Mouse (Mus musculus): Measurements from ENCODE around the gene Lrrc46. TPM values are rescaled to one million over a fixed set of nuclear protein-coding genes. Genes with fewer than 3 reads are reported as not detected.

Gene Lrrc46
- polyA plus RNA-seq, 1 experiment from 2014 or later: 2.7 TPM

- WGBS: under 1% methylated on average over 26 of the region's 27 CpGs
- peaks cover 25% of the 10 kb centered on the region for H3K4me1 ChIP-seq (ENCODE audit: control insufficient read depth, insufficient read depth, low read length)
- ATAC-seq (ENCODE audit: low FRiP score): no peak
These were observed 20.0 kb downstream of the Lrrc46 start for GRCm38 (mm10) chr11:97021121-97021765.

GRCm38 (mm10) chr11:97019345-97019708 lies 21.9 kb downstream of the Lrrc46 start:
- Histone ChIP-seq H3K27me3 (ENCODE audit: control insufficient read depth, insufficient read depth, low read length) (peaks cover 84% of the 10 kb centered on the region), H3K9ac (ENCODE audit: low read length) (no peak overlapping the region), H3K9me3 (ENCODE audit: control insufficient read depth, low read length) (no peaks in the 10 kb centered on the region), H3K4me1 (ENCODE audit: control insufficient read depth, insufficient read depth, low read length) (peaks cover 13% of the 10 kb centered on the region), H3K36me3 (ENCODE audit: control insufficient read depth, insufficient read depth, low read length) (no peaks in the 10 kb centered on the region), H3K27ac (ENCODE audit: low read depth, low read length) (no peak overlapping the region), H3K4me3 (ENCODE audit: low read depth, low read length) (no peak overlapping the region), H3K4me2 (no peak overlapping the region)
- ATAC-seq (ENCODE audit: low FRiP score) (no peak), DNase-seq (ENCODE audit: low spot score, missing footprints) (no peak)
- 2% methylated on average over 13 of the region's 13 CpGs for WGBS

More at GRCm38 (mm10) chr11:97021121-97021765, 20.0 kb downstream of the Lrrc46 start:
- H3K9ac ChIP-seq (ENCODE audit: low read length): no peak overlapping the region
- no peaks in the 10 kb centered on the region for H3K9me3 ChIP-seq (ENCODE audit: control insufficient read depth, low read length)
- no peak overlapping the region for H3K27ac ChIP-seq (ENCODE audit: low read depth, low read length)
- H3K4me3 ChIP-seq (ENCODE audit: low read depth, low read length): peak overlapping the region; percentile 41; the same call in 1 of the 2 replicates
- peak; percentile 90 for DNase-seq (ENCODE audit: low spot score, missing footprints)
- peak overlapping the region; percentile 72 for H3K4me2 ChIP-seq
- no peaks in the 10 kb centered on the region for H3K36me3 ChIP-seq (ENCODE audit: control insufficient read depth, insufficient read depth, low read length)
- H3K27me3 ChIP-seq (ENCODE audit: control insufficient read depth, insufficient read depth, low read length): peaks cover 84% of the 10 kb centered on the region

DNA sequence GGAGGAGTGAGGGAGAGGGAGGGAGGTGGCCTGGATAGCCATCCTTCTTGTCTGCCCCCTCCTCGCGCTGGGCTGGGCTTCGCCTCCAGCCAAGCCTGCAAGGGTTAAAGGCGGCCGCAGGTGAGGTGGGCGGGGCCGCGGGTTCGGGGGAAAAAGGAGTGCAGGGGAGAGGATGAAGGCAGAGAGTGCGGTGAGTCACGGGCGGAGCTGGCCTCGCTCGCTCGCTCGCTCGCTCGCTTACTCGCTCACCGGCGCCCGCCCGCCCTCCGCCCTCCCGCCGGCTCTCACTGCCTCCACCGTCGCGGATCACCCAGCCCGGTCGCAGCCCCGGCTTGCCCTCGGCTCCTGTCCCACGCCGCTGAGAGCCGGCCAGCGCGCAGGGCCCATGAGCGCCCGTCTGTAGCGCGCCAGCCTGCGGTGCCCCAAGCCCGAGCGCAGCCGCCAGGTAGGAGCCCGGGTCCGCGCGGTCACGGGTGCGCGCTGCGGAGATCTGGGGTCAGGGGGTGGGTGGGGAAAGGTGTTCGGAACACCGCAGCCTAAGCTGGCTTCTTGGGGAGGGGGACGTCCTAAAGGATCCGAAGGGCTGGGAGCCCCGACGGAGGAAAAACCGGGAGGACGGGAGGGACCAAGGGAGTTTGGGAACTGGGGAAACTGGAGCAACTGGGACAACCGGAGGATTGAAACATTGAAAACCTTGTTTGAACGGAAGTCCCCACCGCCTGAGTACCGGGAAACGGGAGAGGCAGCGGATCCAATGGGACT lies 22.4 kb downstream of the Lrrc46 start:
- no peaks in the 10 kb centered on the region for H3K36me3 ChIP-seq (ENCODE audit: control insufficient read depth, insufficient read depth, low read length)
- H3K27me3 ChIP-seq (ENCODE audit: control insufficient read depth, insufficient read depth, low read length): peaks cover 79% of the 10 kb centered on the region
- H3K9ac ChIP-seq (ENCODE audit: low read length): 0 out of 2 replicates have a peak overlapping the region, but pooled peaks have one; percentile 16
- under 1% methylated on average over 66 of the region's 68 CpGs for WGBS
- ATAC-seq (ENCODE audit: low FRiP score): no peak
- peak overlapping the region; percentile 31 for H3K4me2 ChIP-seq
- H3K4me3 ChIP-seq (ENCODE audit: low read depth, low read length): peak overlapping the region; percentile 22
- H3K27ac ChIP-seq (ENCODE audit: low read depth, low read length): no peak overlapping the region
- H3K4me1 ChIP-seq (ENCODE audit: control insufficient read depth, insufficient read depth, low read length): peaks cover 13% of the 10 kb centered on the region
- no peaks in the 10 kb centered on the region for H3K9me3 ChIP-seq (ENCODE audit: control insufficient read depth, low read length)
- DNase-seq (ENCODE audit: low spot score, missing footprints): peak; percentile 94

GRCm38 (mm10) chr11:97017696-97018582 lies 23.3 kb downstream of the Lrrc46 start:
- H3K27me3 ChIP-seq (ENCODE audit: control insufficient read depth, insufficient read depth, low read length): peaks cover 71% of the 10 kb centered on the region
- 1% methylated on average over 36 of the region's 36 CpGs for WGBS
- no peaks in the 10 kb centered on the region for H3K36me3 ChIP-seq (ENCODE audit: control insufficient read depth, insufficient read depth, low read length)
- no peak overlapping the region for H3K27ac ChIP-seq (ENCODE audit: low read depth, low read length)
- peak overlapping the region; percentile 22 for H3K4me3 ChIP-seq (ENCODE audit: low read depth, low read length)
- no peak for ATAC-seq (ENCODE audit: low FRiP score)
- peak; percentile 94 for DNase-seq (ENCODE audit: low spot score, missing footprints)
- H3K4me2 ChIP-seq: no peak overlapping the region
- H3K9me3 ChIP-seq (ENCODE audit: control insufficient read depth, low read length): no peaks in the 10 kb centered on the region
- H3K4me1 ChIP-seq (ENCODE audit: control insufficient read depth, insufficient read depth, low read length): peaks cover 13% of the 10 kb centered on the region
- no peak overlapping the region for H3K9ac ChIP-seq (ENCODE audit: low read length)

DNA sequence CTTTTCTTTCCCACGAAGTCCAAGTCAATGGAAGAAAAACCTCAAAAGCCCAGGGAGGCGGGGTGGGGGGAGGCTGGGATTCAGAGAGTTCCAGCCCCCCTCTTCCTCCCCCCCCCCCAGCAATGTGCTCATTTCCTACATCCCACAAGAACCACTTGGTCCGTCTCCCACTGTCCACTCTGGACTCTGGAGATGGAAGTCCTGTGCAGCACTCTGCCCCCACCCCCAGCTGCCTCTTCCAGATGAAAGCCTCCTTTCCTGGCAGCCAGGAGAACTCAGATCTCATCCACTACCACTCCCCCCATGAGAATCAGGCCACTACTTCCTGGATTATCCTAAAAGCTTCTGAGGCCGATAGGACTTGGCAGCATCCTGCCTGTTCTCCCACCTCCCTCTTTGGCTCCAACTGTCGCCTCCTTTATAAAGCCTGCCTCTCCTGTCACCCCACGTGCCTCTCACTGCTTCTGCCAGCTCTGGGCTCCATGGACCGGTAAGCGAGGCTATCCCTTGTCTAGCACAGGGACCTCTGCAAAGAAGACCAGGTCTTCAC lies 28.0 kb downstream of the Lrrc46 start, which contains the start of gene Sp6:
Gene Sp6, plus strand, starts transcription at position 274 of the 550 bp plus-strand sequence.
- Histone ChIP-seq H3K4me2 (no peak within 1 kb of the TSS), H3K9me3 (ENCODE audit: control insufficient read depth, low read length) (no peaks in the 10 kb centered on the region), H3K4me3 (ENCODE audit: low read depth, low read length) (no peak within 1 kb of the TSS), H3K27me3 (ENCODE audit: control insufficient read depth, insufficient read depth, low read length) (peaks cover 28% of the 10 kb centered on the region), H3K27ac (ENCODE audit: low read depth, low read length) (no peak within 1 kb of the TSS), H3K36me3 (ENCODE audit: control insufficient read depth, insufficient read depth, low read length) (no peaks in the 10 kb centered on the region), H3K4me1 (ENCODE audit: control insufficient read depth, insufficient read depth, low read length) (no peaks in the 10 kb centered on the region), H3K9ac (ENCODE audit: low read length) (no peak within 1 kb of the TSS)
- ATAC-seq (ENCODE audit: low FRiP score) (no peak), DNase-seq (ENCODE audit: low spot score, missing footprints) (no peak)
- 33% methylated on average over 8 of the region's 8 CpGs for WGBS

DNA sequence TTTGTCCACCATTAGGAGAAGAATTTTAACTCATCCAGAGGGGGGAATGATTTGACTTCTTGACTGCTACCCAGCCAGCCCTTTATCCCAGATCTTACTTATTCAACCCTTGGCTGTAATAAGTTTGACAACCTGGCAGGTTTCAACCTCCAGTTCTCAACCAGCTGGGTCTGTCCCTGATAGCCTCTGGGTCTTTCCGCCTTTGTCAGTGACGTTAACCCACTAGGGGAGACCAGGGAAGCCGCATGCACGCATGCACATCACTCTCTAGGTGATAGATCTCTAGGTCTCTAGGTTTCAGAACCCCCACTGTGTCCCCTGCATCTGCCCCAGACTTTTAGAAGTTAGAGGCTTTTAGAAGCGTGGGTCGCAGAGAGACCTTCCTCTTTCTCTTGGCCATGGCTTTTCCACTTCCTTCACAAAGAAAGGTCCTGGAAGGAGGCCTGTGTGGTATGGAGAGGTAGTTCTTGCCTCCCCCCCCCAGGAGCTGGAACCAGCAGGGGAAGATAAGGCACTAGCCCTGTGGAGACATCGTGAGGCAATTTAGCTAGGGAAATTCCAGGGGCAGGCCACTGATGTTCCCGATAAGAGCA lies 31.9 kb downstream of the Lrrc46 start:
- Histone ChIP-seq H3K4me1 (ENCODE audit: control insufficient read depth, insufficient read depth, low read length) (no peaks in the 10 kb centered on the region), H3K4me3 (ENCODE audit: low read depth, low read length) (no peak overlapping the region), H3K9ac (ENCODE audit: low read length) (no peak overlapping the region), H3K36me3 (ENCODE audit: control insufficient read depth, insufficient read depth, low read length) (no peaks in the 10 kb centered on the region), H3K27me3 (ENCODE audit: control insufficient read depth, insufficient read depth, low read length) (peaks cover 2% of the 10 kb centered on the region; the same call in 1 of the 2 replicates), H3K27ac (ENCODE audit: low read depth, low read length) (no peak overlapping the region), H3K9me3 (ENCODE audit: control insufficient read depth, low read length) (no peaks in the 10 kb centered on the region), H3K4me2 (no peak overlapping the region)
- ATAC-seq (ENCODE audit: low FRiP score) (no peak), DNase-seq (ENCODE audit: low spot score, missing footprints) (no peak)
- WGBS: 59% methylated on average over 8 of the region's 8 CpGs

DNA sequence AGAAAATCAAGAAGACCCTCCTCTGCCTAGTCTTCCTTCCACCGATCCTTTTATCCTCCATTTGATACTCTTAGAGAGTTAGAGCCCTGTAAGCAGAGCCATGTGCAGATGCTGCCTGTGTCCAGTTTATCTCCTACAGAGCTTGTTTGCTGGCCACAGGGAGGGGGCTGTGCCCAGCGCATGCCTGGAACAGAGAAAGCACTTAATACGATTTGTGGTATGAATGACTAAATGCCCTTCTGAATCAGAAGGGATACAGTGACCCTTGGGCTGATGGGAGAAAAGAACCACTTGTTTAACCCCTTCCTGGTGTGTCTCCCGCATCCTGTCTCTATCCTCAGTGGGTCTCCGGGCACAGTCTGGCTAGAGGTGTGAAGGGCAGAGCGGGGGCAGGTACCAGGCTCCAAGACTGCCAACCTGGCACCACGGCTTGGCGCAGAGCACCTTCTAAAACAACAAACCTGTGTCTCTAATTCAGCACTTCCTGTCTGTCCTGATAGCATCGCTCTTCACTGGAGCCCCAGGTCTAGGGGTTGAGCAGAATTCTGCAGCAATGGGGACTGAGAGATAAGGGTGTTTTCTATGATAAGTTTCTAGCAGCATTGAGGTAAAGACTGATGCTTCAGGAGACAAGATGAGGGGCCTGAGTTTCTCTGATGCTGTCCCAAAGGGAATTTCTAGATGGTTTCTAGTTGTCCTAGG lies 34.0 kb downstream of the Lrrc46 start:
- ATAC-seq (ENCODE audit: low FRiP score): no peak
- H3K27ac ChIP-seq (ENCODE audit: low read depth, low read length): no peak overlapping the region
- 77% methylated on average over 9 of the region's 9 CpGs for WGBS
- H3K4me3 ChIP-seq (ENCODE audit: low read depth, low read length): no peak overlapping the region
- no peaks in the 10 kb centered on the region for H3K9me3 ChIP-seq (ENCODE audit: control insufficient read depth, low read length)
- H3K4me2 ChIP-seq: no peak overlapping the region
- H3K9ac ChIP-seq (ENCODE audit: low read length): no peak overlapping the region
- no peak for DNase-seq (ENCODE audit: low spot score, missing footprints)
- no peaks in the 10 kb centered on the region for H3K36me3 ChIP-seq (ENCODE audit: control insufficient read depth, insufficient read depth, low read length)
- peaks cover 2% of the 10 kb centered on the region; the same call in 1 of the 2 replicates for H3K27me3 ChIP-seq (ENCODE audit: control insufficient read depth, insufficient read depth, low read length)
- no peaks in the 10 kb centered on the region for H3K4me1 ChIP-seq (ENCODE audit: control insufficient read depth, insufficient read depth, low read length)

GRCm38 (mm10) chr11:97003170-97003569 lies 38.0 kb downstream of the Lrrc46 start:
- no peaks in the 10 kb centered on the region for H3K9me3 ChIP-seq (ENCODE audit: control insufficient read depth, low read length)
- DNase-seq (ENCODE audit: low spot score, missing footprints) (peak; percentile 86), ATAC-seq (ENCODE audit: low FRiP score) (no peak)
- 35% methylated on average over 5 of the region's 5 CpGs for WGBS
- no peak overlapping the region for H3K4me3 ChIP-seq (ENCODE audit: low read depth, low read length)
- 0 out of 2 replicates have a peak, but pooled peaks cover 3% of the 10 kb centered on the region for H3K4me1 ChIP-seq (ENCODE audit: control insufficient read depth, insufficient read depth, low read length)
- H3K9ac ChIP-seq (ENCODE audit: low read length): no peak overlapping the region
- H3K4me2 ChIP-seq: no peak overlapping the region
- no peaks in the 10 kb centered on the region; the same call in 1 of the 2 replicates for H3K27me3 ChIP-seq (ENCODE audit: control insufficient read depth, insufficient read depth, low read length)
- H3K27ac ChIP-seq (ENCODE audit: low read depth, low read length): no peak overlapping the region
- no peaks in the 10 kb centered on the region for H3K36me3 ChIP-seq (ENCODE audit: control insufficient read depth, insufficient read depth, low read length)

Measured in midbrain, embryonic 11.5 days (tissue).